Mouse (Mus musculus) liver, postnatal 0 days (tissue): ENCODE data around the gene Hba-x.

Experiments
- CTCF ChIP-seq: sonication (generic); IDR thresholded peaks from 2 replicates; pipeline ENCODE4 v1.5.1; 2016; ENCODE audit warnings: antibody characterized with exemption, low read depth
- EP300 ChIP-seq: IDR thresholded peaks from 2 replicates; pipeline ENCODE4 v1.6.1; 2016; ENCODE audit warnings: antibody characterized with exemption, low read depth, mild to moderate bottlenecking

GRCm38 (mm10) chr11:32268952-32269351 lies 7.2 kb upstream of the Hba-x start:
- TF ChIP-seq CTCF = no peak
- TF ChIP-seq EP300 = peak; percentile 98
